Mouse (Mus musculus) intestine, embryonic 16.5 days (tissue): Measurements from ENCODE around the gene Baiap2l1. TPM values are rescaled to one million over a fixed set of nuclear protein-coding genes. Genes with fewer than 3 reads are reported as not detected.

ENCODE experiments used
- ATAC-seq: fragments of 200-750 bp; cut with Nextera tagmentation; 2 replicates; pipeline ENCODE4 v1.8.0; 2017; ENCODE audit warnings: moderate TSS enrichment, moderate library complexity
- H3K27ac ChIP-seq: fragments of 300-500 bp; sonication (generic); 2 replicates; pipeline ENCODE4 v1.5.1; 2014; ENCODE audit warnings: mild to moderate bottlenecking, low read length
- H3K27me3 ChIP-seq: fragments of 300-500 bp; sonication (generic); replicated peaks from 2 replicates; pipeline ENCODE4 v1.6.1; 2014; ENCODE audit warnings: low read length, control low read depth, mixed read lengths; ENCODE audit not compliant: control insufficient read depth, insufficient read depth
- H3K36me3 ChIP-seq: fragments of 300-500 bp; sonication (generic); 2 replicates; pipeline ENCODE4 v1.6.1; 2014; ENCODE audit warnings: low read length, control low read depth; ENCODE audit not compliant: control insufficient read depth, insufficient read depth
- H3K4me1 ChIP-seq: fragments of 300-500 bp; sonication (generic); 2 replicates; pipeline ENCODE4 v1.6.1; 2014; ENCODE audit warnings: low read length, control low read depth, mixed read lengths; ENCODE audit not compliant: control insufficient read depth, insufficient read depth
- H3K4me2 ChIP-seq: fragments of 300-500 bp; sonication (generic); 2 replicates; pipeline ENCODE4 v1.6.1; 2014; ENCODE audit warnings: low read depth, low read length, control low read depth
- H3K4me3 ChIP-seq: fragments of 300-500 bp; sonication (generic); 2 replicates; pipeline ENCODE4 v1.5.1; 2014; ENCODE audit warnings: mild to moderate bottlenecking, low read length
- H3K9ac ChIP-seq: fragments of 300-500 bp; sonication (generic); 2 replicates; pipeline ENCODE4 v1.6.1; 2014; ENCODE audit warnings: low read depth, low read length
- H3K9me3 ChIP-seq: fragments of 300-500 bp; sonication (generic); 2 replicates; pipeline ENCODE4 v1.6.1; 2016; ENCODE audit warnings: low read length, control low read depth; ENCODE audit not compliant: control insufficient read depth
- WGBS: fragments of 180-500 bp; shearing (Covaris S2); extraction: QIAGEN DNeasy Blood & Tissue Kit; methylation state at CpG from one replicate; pipeline ENCODE4 v1.1.7; 2014; 5-methylcytosine and 5-hydroxymethylcytosine counted together
- polyA plus RNA-seq: library from polyadenylated mRNA; unstranded; fragments of >200 nt; fragmentation: Nextera tagmentation; extraction: Ambion mirVana; gene quantifications from 2 replicates; pipeline ENCODE4 v1.2.1, GENCODE M21; 2015

The Baiap2l1 gene
- polyA plus RNA-seq, 1 experiment from 2014 or later: 32.0 TPM

DNA sequence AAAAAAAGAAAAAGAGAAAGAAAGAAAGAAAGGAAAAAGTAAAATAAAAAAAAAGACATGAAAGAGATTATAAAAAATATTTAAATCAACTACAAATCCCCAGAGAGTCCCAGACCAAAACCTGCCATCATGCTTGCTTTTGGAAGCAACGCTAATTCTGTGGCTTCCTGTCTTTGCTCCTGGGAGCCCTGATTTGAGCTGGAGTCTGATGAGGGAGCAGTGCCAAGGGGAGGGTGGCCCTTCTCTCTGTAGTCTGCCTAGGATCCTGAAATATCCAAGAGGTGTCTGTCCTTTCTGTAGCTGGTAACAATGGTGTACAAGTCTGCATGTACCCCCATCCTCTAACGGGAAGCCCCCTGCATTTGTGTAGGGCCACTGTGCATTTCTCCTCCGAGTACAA, 86.8 kb downstream of the Baiap2l1 start:
- H3K9me3 ChIP-seq: no peaks in the 10 kb centered on the region
- H3K4me3 ChIP-seq: no peak overlapping the region
- H3K4me2 ChIP-seq: no peak overlapping the region
- H3K27me3 ChIP-seq: no peaks in the 10 kb centered on the region
- no peak overlapping the region for H3K9ac ChIP-seq
- peaks cover 6% of the 10 kb centered on the region; the same call in 1 of the 2 replicates for H3K36me3 ChIP-seq
- H3K4me1 ChIP-seq: peaks cover 12% of the 10 kb centered on the region
- 83% methylated on average over 3 of the region's 3 CpGs for WGBS
- no peak overlapping the region for H3K27ac ChIP-seq
- no peak for ATAC-seq

DNA sequence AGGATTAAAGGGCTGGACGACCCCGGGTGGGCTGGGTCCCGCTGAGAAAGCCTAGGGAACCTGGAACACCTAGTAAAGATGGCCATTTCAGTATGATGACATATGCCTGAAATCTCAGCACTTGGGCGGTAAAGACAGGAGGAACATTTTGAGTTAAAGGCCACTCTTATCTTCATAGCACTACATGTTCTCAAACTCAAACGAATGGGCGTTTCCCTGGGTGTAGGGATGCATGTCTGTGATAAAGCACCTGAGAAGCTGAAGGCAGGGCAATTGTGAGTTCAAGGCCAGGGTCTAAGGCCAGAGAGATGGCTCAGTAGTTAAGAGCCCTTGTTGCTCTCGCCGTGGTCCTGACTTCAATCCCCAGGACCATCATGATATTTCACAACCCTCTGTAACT, 87.5 kb downstream of the Baiap2l1 start:
- Histone ChIP-seq H3K4me3 (no peak overlapping the region), H3K36me3 (peaks cover 3% of the 10 kb centered on the region; the same call in 1 of the 2 replicates), H3K27me3 (no peaks in the 10 kb centered on the region), H3K4me2 (no peak overlapping the region), H3K4me1 (peaks cover 12% of the 10 kb centered on the region), H3K27ac (no peak overlapping the region), H3K9me3 (no peaks in the 10 kb centered on the region), H3K9ac (no peak overlapping the region)
- 83% methylated on average over 8 of the region's 8 CpGs for WGBS
- ATAC-seq: no peak

DNA sequence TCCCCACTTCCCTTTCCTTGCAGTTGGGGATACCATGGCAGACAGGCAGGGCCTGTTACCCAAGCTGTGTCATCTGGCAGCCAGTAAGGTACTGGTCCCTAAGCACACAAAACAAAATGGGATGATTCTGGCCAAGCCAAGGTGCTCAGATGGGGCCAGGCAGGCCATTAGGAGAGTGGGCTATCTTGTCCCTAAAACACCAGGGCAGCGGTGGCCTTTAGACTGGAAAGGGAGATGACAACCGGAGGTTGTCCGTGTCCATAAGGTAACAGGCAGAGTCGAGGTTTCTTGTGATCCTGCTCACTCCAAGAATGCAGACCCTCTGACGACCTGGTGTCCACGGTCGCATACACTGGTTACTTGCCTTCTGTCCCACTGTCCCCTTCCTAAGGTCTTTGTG, 88.0 kb downstream of the Baiap2l1 start:
- Histone ChIP-seq H3K4me2 (no peak overlapping the region), H3K27ac (no peak overlapping the region), H3K27me3 (no peaks in the 10 kb centered on the region), H3K36me3 (peaks cover 3% of the 10 kb centered on the region; the same call in 1 of the 2 replicates), H3K4me1 (peaks cover 12% of the 10 kb centered on the region), H3K9me3 (no peaks in the 10 kb centered on the region), H3K4me3 (no peak overlapping the region), H3K9ac (no peak overlapping the region)
- ATAC-seq: no peak
- 92% methylated on average over 7 of the region's 7 CpGs for WGBS

DNA sequence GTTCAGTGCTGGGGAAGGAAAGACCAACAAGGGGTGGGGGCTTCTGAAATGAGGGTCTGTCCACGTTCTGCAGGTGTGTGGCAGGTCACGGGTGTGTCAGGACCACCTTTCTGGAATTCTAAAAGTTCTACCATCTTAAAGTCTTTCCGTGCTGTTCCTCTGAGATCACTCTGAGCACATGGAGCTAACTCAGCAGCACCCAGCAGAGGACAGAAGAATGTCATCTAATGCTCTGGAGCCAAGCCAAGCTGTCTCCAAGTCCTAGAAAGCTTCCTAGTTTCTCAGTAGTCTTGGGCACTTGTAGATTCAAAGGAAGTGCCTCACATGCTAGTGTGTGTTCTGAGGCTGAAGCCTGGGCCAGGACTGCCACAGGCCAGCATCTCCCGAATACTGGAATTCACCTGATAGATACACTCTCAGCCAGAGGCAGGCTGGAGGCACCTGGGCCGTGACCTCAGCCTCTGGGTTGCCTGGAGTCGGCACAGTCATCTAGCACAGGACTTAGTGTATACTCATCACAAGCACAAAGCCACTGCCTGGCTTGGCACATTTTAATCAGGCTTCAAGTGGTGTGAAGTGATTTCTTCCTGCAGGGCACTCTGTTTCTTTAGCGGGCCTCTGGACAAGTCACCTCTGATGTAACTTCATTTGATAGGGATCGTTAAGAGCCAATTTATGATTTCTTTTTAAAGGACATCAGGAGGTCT, 90.2 kb downstream of the Baiap2l1 start:
- WGBS: 79% methylated on average over 8 of the region's 8 CpGs
- H3K4me3 ChIP-seq: no peak overlapping the region
- H3K9me3 ChIP-seq: no peaks in the 10 kb centered on the region
- peaks cover 12% of the 10 kb centered on the region for H3K4me1 ChIP-seq
- H3K4me2 ChIP-seq: no peak overlapping the region
- ATAC-seq: no peak
- peaks cover 6% of the 10 kb centered on the region; the same call in 1 of the 2 replicates for H3K36me3 ChIP-seq
- 0 out of 2 replicates have a peak overlapping the region, but pooled peaks have one; percentile 15 for H3K27ac ChIP-seq
- no peak overlapping the region for H3K9ac ChIP-seq
- no peaks in the 10 kb centered on the region for H3K27me3 ChIP-seq

- WGBS: 88% methylated on average over 13 of the region's 13 CpGs
- Histone ChIP-seq H3K36me3 (0 out of 2 replicates have a peak, but pooled peaks cover 9% of the 10 kb centered on the region), H3K27me3 (no peaks in the 10 kb centered on the region), H3K27ac (no peak overlapping the region), H3K4me2 (no peak overlapping the region), H3K9me3 (no peaks in the 10 kb centered on the region), H3K4me1 (peaks cover 25% of the 10 kb centered on the region), H3K9ac (no peak overlapping the region), H3K4me3 (no peak overlapping the region)
- ATAC-seq: no peak
Observed at GRCm38 (mm10) chr5:144263496-144263895, 94.4 kb downstream of the Baiap2l1 start.

GRCm38 (mm10) chr5:144263082-144263481, 94.8 kb downstream of the Baiap2l1 start:
- ATAC-seq: no peak
- Histone ChIP-seq H3K36me3 (0 out of 2 replicates have a peak, but pooled peaks cover 9% of the 10 kb centered on the region), H3K27me3 (no peaks in the 10 kb centered on the region), H3K4me1 (peaks cover 30% of the 10 kb centered on the region), H3K4me2 (no peak overlapping the region), H3K27ac (no peak overlapping the region), H3K9ac (no peak overlapping the region), H3K4me3 (no peak overlapping the region), H3K9me3 (no peaks in the 10 kb centered on the region)
- 73% methylated on average over 9 of the region's 9 CpGs for WGBS

DNA sequence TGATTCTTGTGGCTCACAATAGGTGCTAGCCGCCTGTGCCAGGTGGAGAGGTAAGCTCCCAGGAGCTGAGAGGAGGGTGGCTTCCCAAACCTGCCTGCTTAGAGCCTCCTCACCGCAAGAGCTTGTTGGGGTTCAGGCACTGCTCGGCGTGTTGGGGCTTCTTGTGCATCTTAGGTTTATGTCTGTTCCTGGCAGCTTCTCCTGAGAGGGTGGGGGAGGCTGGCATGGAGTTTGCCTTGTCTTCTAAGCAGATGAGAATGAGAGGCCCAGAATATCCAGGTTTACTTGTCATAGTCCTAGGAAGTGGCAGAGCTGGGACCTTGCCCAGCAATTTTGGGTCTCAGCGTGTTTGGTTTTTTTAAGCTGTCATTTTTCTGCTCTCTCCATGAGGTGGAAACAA, 96.1 kb downstream of the Baiap2l1 start:
- Histone ChIP-seq H3K9me3 (no peaks in the 10 kb centered on the region), H3K36me3 (0 out of 2 replicates have a peak, but pooled peaks cover 9% of the 10 kb centered on the region), H3K27ac (no peak overlapping the region), H3K9ac (no peak overlapping the region), H3K4me1 (peaks cover 36% of the 10 kb centered on the region), H3K4me3 (no peak overlapping the region), H3K4me2 (no peak overlapping the region), H3K27me3 (no peaks in the 10 kb centered on the region)
- no peak for ATAC-seq
- 89% methylated on average over 5 of the region's 5 CpGs for WGBS

- H3K27me3 ChIP-seq: no peaks in the 10 kb centered on the region
- H3K27ac ChIP-seq: no peak overlapping the region
- H3K36me3 ChIP-seq: 0 out of 2 replicates have a peak, but pooled peaks cover 9% of the 10 kb centered on the region
- no peaks in the 10 kb centered on the region for H3K9me3 ChIP-seq
- H3K4me3 ChIP-seq: no peak overlapping the region
- no peak overlapping the region for H3K9ac ChIP-seq
- 78% methylated on average over 9 of the region's 9 CpGs for WGBS
- peaks cover 38% of the 10 kb centered on the region for H3K4me1 ChIP-seq
- ATAC-seq: no peak
- H3K4me2 ChIP-seq: no peak overlapping the region
Observed at GRCm38 (mm10) chr5:144261309-144261708, 96.6 kb downstream of the Baiap2l1 start.

DNA sequence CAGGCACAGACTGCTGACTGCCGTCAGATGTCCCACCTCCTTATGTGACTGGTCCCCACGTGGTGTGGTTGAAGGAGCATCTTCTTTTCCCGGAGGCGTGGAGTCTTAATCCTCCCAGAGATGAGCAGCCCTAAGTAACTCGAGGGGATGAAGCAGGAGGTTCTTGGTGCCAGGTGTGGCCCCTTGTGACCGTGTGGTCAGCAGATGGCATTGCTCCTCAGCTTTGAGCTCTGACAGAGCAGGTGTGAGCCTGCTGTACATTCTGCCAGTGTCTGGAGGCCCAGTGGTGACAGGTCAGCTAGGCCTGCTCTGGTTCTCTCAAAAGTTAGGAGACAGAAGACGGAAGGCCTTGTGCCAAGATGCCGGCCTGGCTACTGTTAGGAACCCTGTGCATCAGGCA, 97.4 kb downstream of the Baiap2l1 start:
- no peaks in the 10 kb centered on the region for H3K27me3 ChIP-seq
- WGBS: 80% methylated on average over 8 of the region's 8 CpGs
- H3K27ac ChIP-seq: no peak overlapping the region
- no peak overlapping the region for H3K9ac ChIP-seq
- ATAC-seq: no peak
- no peaks in the 10 kb centered on the region for H3K9me3 ChIP-seq
- H3K4me3 ChIP-seq: no peak overlapping the region
- H3K4me1 ChIP-seq: peaks cover 38% of the 10 kb centered on the region
- no peak overlapping the region for H3K4me2 ChIP-seq
- 0 out of 2 replicates have a peak, but pooled peaks cover 9% of the 10 kb centered on the region for H3K36me3 ChIP-seq
